Mouse (Mus musculus): Measurements from ENCODE around the gene Spata25.

- TF ChIP-seq CTCF (IDR thresholded peaks at IDR 0.05; ENCODE audit: borderline replicate concordance, control insufficient read depth, extremely low read depth, insufficient read depth, low read length, poor library complexity) (no peak), POLR2A (IDR thresholded peaks at IDR 0.05; ENCODE audit: control insufficient read depth, extremely low read depth, insufficient read depth, low read length, poor library complexity) (no peak)
Measured at GRCm38 (mm10) chr2:164781876-164782275, 46.5 kb downstream of the Spata25 start.
